Mouse (Mus musculus) midbrain, embryonic 13.5 days (tissue): Measurements from ENCODE around the gene Col16a1. TPM values are rescaled to one million over a fixed set of nuclear protein-coding genes. Genes with fewer than 3 reads are reported as not detected.

Experiments
- ATAC-seq: fragments of 200-750 bp; cut with Nextera tagmentation; 2 replicates; pipeline ENCODE4 v1.8.0; 2017; ENCODE audit warnings: mild to moderate bottlenecking, moderate TSS enrichment, moderate library complexity
- H3K27ac ChIP-seq: fragments of 300-500 bp; sonication (generic); 2 replicates; pipeline ENCODE4 v1.5.1; 2015; ENCODE audit warnings: inconsistent platforms, mild to moderate bottlenecking, moderate library complexity
- H3K27me3 ChIP-seq: fragments of 300-500 bp; sonication (generic); 2 replicates; pipeline ENCODE4 v1.6.1; 2015; ENCODE audit warnings: mild to moderate bottlenecking, inconsistent platforms
- H3K36me3 ChIP-seq: fragments of 300-500 bp; sonication (generic); 2 replicates; pipeline ENCODE4 v1.6.1; 2015; ENCODE audit warnings: mild to moderate bottlenecking, inconsistent platforms
- H3K4me1 ChIP-seq: fragments of 300-500 bp; sonication (generic); replicated peaks from 2 replicates; pipeline ENCODE4 v1.6.1; 2015; ENCODE audit warnings: inconsistent platforms
- H3K4me2 ChIP-seq: fragments of 300-500 bp; sonication (generic); replicated peaks from 2 replicates; pipeline ENCODE4 v1.6.1; 2015; ENCODE audit warnings: moderate library complexity, mild to moderate bottlenecking, inconsistent platforms
- H3K4me3 ChIP-seq: fragments of 300-500 bp; sonication (generic); replicated peaks from 2 replicates; pipeline ENCODE4 v1.5.1; 2015; ENCODE audit warnings: mild to moderate bottlenecking, inconsistent platforms
- H3K9ac ChIP-seq: fragments of 300-500 bp; sonication (generic); replicated peaks from 2 replicates; pipeline ENCODE4 v1.6.1; 2015; ENCODE audit warnings: mild to moderate bottlenecking, inconsistent platforms
- H3K9me3 ChIP-seq: fragments of 300-500 bp; sonication (generic); 2 replicates; pipeline ENCODE4 v1.6.1; 2016; ENCODE audit warnings: mild to moderate bottlenecking, inconsistent platforms
- WGBS: fragments of 180-500 bp; shearing (Covaris S2); methylation state at CpG from one replicate; pipeline ENCODE4 v1.1.7; 2015; 5-methylcytosine and 5-hydroxymethylcytosine counted together
- polyA plus RNA-seq: library from polyadenylated mRNA; unstranded; fragments of >200 nt; fragmentation: Nextera tagmentation; extraction: Ambion mirVana; gene quantifications from 2 replicates; pipeline ENCODE4 v1.2.1, GENCODE M21; 2015

Col16a1 gene
- polyA plus RNA-seq, 1 experiment from 2014 or later = 3.4 TPM

GRCm38 (mm10) chr4:130070523-130070922 lies 22.9 kb downstream of the Col16a1 start:
- no peak overlapping the region for H3K4me2 ChIP-seq
- no peak for ATAC-seq
- H3K36me3 ChIP-seq = no peaks in the 10 kb centered on the region
- H3K27me3 ChIP-seq = peaks cover 7% of the 10 kb centered on the region; the same call in 1 of the 2 replicates
- no peaks in the 10 kb centered on the region for H3K9me3 ChIP-seq
- peaks cover under 1% of the 10 kb centered on the region; the same call in 1 of the 2 replicates for H3K4me1 ChIP-seq
- H3K4me3 ChIP-seq = no peak overlapping the region
- H3K27ac ChIP-seq = no peak overlapping the region
- WGBS = 60% methylated on average over 3 of the region's 3 CpGs
- no peak overlapping the region for H3K9ac ChIP-seq

- Histone ChIP-seq H3K4me3 (no peak overlapping the region), H3K36me3 (no peaks in the 10 kb centered on the region), H3K4me2 (no peak overlapping the region), H3K27me3 (peaks cover 8% of the 10 kb centered on the region; the same call in 1 of the 2 replicates), H3K9me3 (no peaks in the 10 kb centered on the region), H3K9ac (no peak overlapping the region), H3K27ac (no peak overlapping the region), H3K4me1 (peaks cover 13% of the 10 kb centered on the region)
- WGBS = 92% methylated on average over 2 of the region's 2 CpGs
- no peak for ATAC-seq
These were observed 24.1 kb downstream of the Col16a1 start for GRCm38 (mm10) chr4:130071758-130072157.

GRCm38 (mm10) chr4:130073367-130073766 lies 25.7 kb downstream of the Col16a1 start:
- Histone ChIP-seq H3K4me2 (no peak overlapping the region), H3K9me3 (no peaks in the 10 kb centered on the region), H3K27me3 (peaks cover 17% of the 10 kb centered on the region; the same call in 1 of the 2 replicates), H3K4me1 (peaks cover 19% of the 10 kb centered on the region), H3K4me3 (no peak overlapping the region), H3K27ac (no peak overlapping the region), H3K9ac (no peak overlapping the region), H3K36me3 (no peaks in the 10 kb centered on the region)
- 84% methylated on average over 4 of the region's 4 CpGs for WGBS
- ATAC-seq = no peak

GRCm38 (mm10) chr4:130074761-130075515 lies 27.3 kb downstream of the Col16a1 start:
- WGBS = 68% methylated on average over 17 of the region's 17 CpGs
- H3K36me3 ChIP-seq = no peaks in the 10 kb centered on the region
- no peaks in the 10 kb centered on the region for H3K9me3 ChIP-seq
- H3K4me3 ChIP-seq = no peak overlapping the region
- ATAC-seq = no peak
- H3K27ac ChIP-seq = no peak overlapping the region
- H3K4me2 ChIP-seq = no peak overlapping the region
- peaks cover 24% of the 10 kb centered on the region for H3K4me1 ChIP-seq
- peaks cover 21% of the 10 kb centered on the region; the same call in 1 of the 2 replicates for H3K27me3 ChIP-seq
- no peak overlapping the region for H3K9ac ChIP-seq

GRCm38 (mm10) chr4:130076856-130077255 lies 29.2 kb downstream of the Col16a1 start:
- no peak overlapping the region for H3K9ac ChIP-seq
- no peaks in the 10 kb centered on the region for H3K36me3 ChIP-seq
- peaks cover 31% of the 10 kb centered on the region for H3K4me1 ChIP-seq
- peaks cover 21% of the 10 kb centered on the region; the same call in 1 of the 2 replicates for H3K27me3 ChIP-seq
- no peak for ATAC-seq
- no peak overlapping the region for H3K4me3 ChIP-seq
- H3K9me3 ChIP-seq = no peaks in the 10 kb centered on the region
- H3K4me2 ChIP-seq = no peak overlapping the region
- no peak overlapping the region for H3K27ac ChIP-seq
- WGBS = 45% methylated on average over 8 of the region's 8 CpGs

- ATAC-seq = no peak
- no peaks in the 10 kb centered on the region for H3K9me3 ChIP-seq
- peaks cover 37% of the 10 kb centered on the region for H3K4me1 ChIP-seq
- no peak overlapping the region for H3K4me3 ChIP-seq
- no peak overlapping the region for H3K9ac ChIP-seq
- H3K27ac ChIP-seq = no peak overlapping the region
- WGBS = 60% methylated on average over 17 of the region's 17 CpGs
- no peak overlapping the region for H3K4me2 ChIP-seq
- no peaks in the 10 kb centered on the region for H3K36me3 ChIP-seq
- peaks cover 21% of the 10 kb centered on the region for H3K27me3 ChIP-seq
These were observed 31.3 kb downstream of the Col16a1 start for GRCm38 (mm10) chr4:130078816-130079485.

GRCm38 (mm10) chr4:130079521-130079920 lies 31.9 kb downstream of the Col16a1 start:
- Histone ChIP-seq H3K27ac (no peak overlapping the region), H3K9me3 (no peaks in the 10 kb centered on the region), H3K36me3 (no peaks in the 10 kb centered on the region), H3K4me2 (no peak overlapping the region), H3K4me1 (peaks cover 42% of the 10 kb centered on the region), H3K9ac (no peak overlapping the region), H3K27me3 (peaks cover 21% of the 10 kb centered on the region), H3K4me3 (no peak overlapping the region)
- WGBS = 67% methylated on average over 3 of the region's 3 CpGs
- no peak for ATAC-seq

GRCm38 (mm10) chr4:130081345-130082190 lies 33.9 kb downstream of the Col16a1 start:
- H3K4me1 ChIP-seq = peaks cover 36% of the 10 kb centered on the region

GRCm38 (mm10) chr4:130082211-130082610 lies 34.6 kb downstream of the Col16a1 start:
- ATAC-seq = no peak
- no peaks in the 10 kb centered on the region for H3K9me3 ChIP-seq
- 0 out of 2 replicates have a peak overlapping the region, but pooled peaks have one; percentile 8 for H3K9ac ChIP-seq
- no peak overlapping the region for H3K4me2 ChIP-seq
- WGBS = 51% methylated on average over 9 of the region's 9 CpGs
- H3K27ac ChIP-seq = no peak overlapping the region
- H3K4me1 ChIP-seq = peaks cover 34% of the 10 kb centered on the region
- peaks cover 12% of the 10 kb centered on the region for H3K27me3 ChIP-seq
- no peak overlapping the region for H3K4me3 ChIP-seq
- H3K36me3 ChIP-seq = no peaks in the 10 kb centered on the region

More at GRCm38 (mm10) chr4:130081345-130082190, 33.9 kb downstream of the Col16a1 start:
- H3K27me3 ChIP-seq = peaks cover 17% of the 10 kb centered on the region
- no peak overlapping the region for H3K4me2 ChIP-seq
- peak; percentile 32 for ATAC-seq
- no peaks in the 10 kb centered on the region for H3K36me3 ChIP-seq
- 78% methylated on average over 19 of the region's 19 CpGs for WGBS
- no peak overlapping the region for H3K9ac ChIP-seq
- no peak overlapping the region for H3K4me3 ChIP-seq
- H3K27ac ChIP-seq = no peak overlapping the region
- H3K9me3 ChIP-seq = no peaks in the 10 kb centered on the region

- H3K4me2 ChIP-seq = no peak overlapping the region
- H3K27me3 ChIP-seq = peaks cover 17% of the 10 kb centered on the region
- no peak overlapping the region for H3K4me3 ChIP-seq
- peaks cover 27% of the 10 kb centered on the region for H3K4me1 ChIP-seq
- ATAC-seq = no peak
- WGBS = 35% methylated on average over 7 of the region's 7 CpGs
- H3K36me3 ChIP-seq = no peaks in the 10 kb centered on the region
- H3K9ac ChIP-seq = no peak overlapping the region
- no peaks in the 10 kb centered on the region for H3K9me3 ChIP-seq
- no peak overlapping the region for H3K27ac ChIP-seq
These were observed 36.8 kb downstream of the Col16a1 start for GRCm38 (mm10) chr4:130084331-130084945.

- H3K4me2 ChIP-seq = no peak overlapping the region
- no peaks in the 10 kb centered on the region for H3K9me3 ChIP-seq
- ATAC-seq = no peak
- WGBS = 68% methylated on average over 12 of the region's 12 CpGs
- H3K27me3 ChIP-seq = peaks cover 20% of the 10 kb centered on the region
- peaks cover 27% of the 10 kb centered on the region for H3K4me1 ChIP-seq
- no peak overlapping the region for H3K27ac ChIP-seq
- no peak overlapping the region for H3K9ac ChIP-seq
- H3K36me3 ChIP-seq = no peaks in the 10 kb centered on the region
- H3K4me3 ChIP-seq = no peak overlapping the region
These were observed 37.7 kb downstream of the Col16a1 start for GRCm38 (mm10) chr4:130085246-130085820.
